Mouse (Mus musculus) midbrain, embryonic 16.5 days (tissue): ENCODE results near the gene Ubtd1. TPM values are rescaled to one million over a fixed set of nuclear protein-coding genes. Genes with fewer than 3 reads are reported as not detected.

Experiments used
- ATAC-seq: fragments of 200-750 bp; cut with Nextera tagmentation; 2 replicates; pipeline ENCODE4 v1.8.0; 2017; ENCODE audit warnings: moderate TSS enrichment
- H3K27ac ChIP-seq: fragments of 300-500 bp; sonication (generic); 2 replicates; pipeline ENCODE4 v1.5.1; 2014; ENCODE audit warnings: mild to moderate bottlenecking, low read length, mixed read lengths
- H3K27me3 ChIP-seq: fragments of 300-500 bp; sonication (generic); 2 replicates; pipeline ENCODE4 v1.6.1; 2014; ENCODE audit warnings: low read depth, low read length, mixed read lengths; ENCODE audit not compliant: control insufficient read depth, insufficient read depth
- H3K36me3 ChIP-seq: fragments of 300-500 bp; sonication (generic); 2 replicates; pipeline ENCODE4 v1.6.1; 2014; ENCODE audit warnings: mild to moderate bottlenecking, low read length, moderate library complexity, mixed read lengths; ENCODE audit not compliant: control insufficient read depth, insufficient read depth
- H3K4me1 ChIP-seq: fragments of 300-500 bp; sonication (generic); 2 replicates; pipeline ENCODE4 v1.6.1; 2014; ENCODE audit warnings: mild to moderate bottlenecking, low read length, mixed read lengths; ENCODE audit not compliant: control insufficient read depth, insufficient read depth
- H3K4me2 ChIP-seq: fragments of 300-500 bp; sonication (generic); 2 replicates; pipeline ENCODE4 v1.6.1; 2014; ENCODE audit warnings: mild to moderate bottlenecking, low read length, mixed read lengths
- H3K4me3 ChIP-seq: fragments of 300-500 bp; sonication (generic); 2 replicates; pipeline ENCODE4 v1.5.1; 2014; ENCODE audit warnings: low read depth, mild to moderate bottlenecking, low read length, moderate library complexity, mixed read lengths
- H3K9ac ChIP-seq: fragments of 300-500 bp; sonication (generic); 2 replicates; pipeline ENCODE4 v1.6.1; 2014; ENCODE audit warnings: low read depth, low read length, mixed read lengths
- H3K9me3 ChIP-seq: fragments of 300-500 bp; sonication (generic); replicated peaks from 2 replicates; pipeline ENCODE4 v1.6.1; 2014; ENCODE audit warnings: mild to moderate bottlenecking, low read length, mixed read lengths; ENCODE audit not compliant: control insufficient read depth, poor library complexity, severe bottlenecking
- WGBS: fragments of 180-500 bp; shearing (Covaris S2); extraction: QIAGEN DNeasy Blood & Tissue Kit; methylation state at CpG from one replicate; pipeline ENCODE4 v1.1.7; 2014; 5-methylcytosine and 5-hydroxymethylcytosine counted together
- polyA plus RNA-seq: library from polyadenylated mRNA; unstranded; fragments of >200 nt; fragmentation: Nextera tagmentation; extraction: Ambion mirVana; gene quantifications from 2 replicates; pipeline ENCODE4 v1.2.1, GENCODE M21; 2015

The Ubtd1 gene
- polyA plus RNA-seq, 1 experiment from 2014 or later, result 10.1 TPM

DNA sequence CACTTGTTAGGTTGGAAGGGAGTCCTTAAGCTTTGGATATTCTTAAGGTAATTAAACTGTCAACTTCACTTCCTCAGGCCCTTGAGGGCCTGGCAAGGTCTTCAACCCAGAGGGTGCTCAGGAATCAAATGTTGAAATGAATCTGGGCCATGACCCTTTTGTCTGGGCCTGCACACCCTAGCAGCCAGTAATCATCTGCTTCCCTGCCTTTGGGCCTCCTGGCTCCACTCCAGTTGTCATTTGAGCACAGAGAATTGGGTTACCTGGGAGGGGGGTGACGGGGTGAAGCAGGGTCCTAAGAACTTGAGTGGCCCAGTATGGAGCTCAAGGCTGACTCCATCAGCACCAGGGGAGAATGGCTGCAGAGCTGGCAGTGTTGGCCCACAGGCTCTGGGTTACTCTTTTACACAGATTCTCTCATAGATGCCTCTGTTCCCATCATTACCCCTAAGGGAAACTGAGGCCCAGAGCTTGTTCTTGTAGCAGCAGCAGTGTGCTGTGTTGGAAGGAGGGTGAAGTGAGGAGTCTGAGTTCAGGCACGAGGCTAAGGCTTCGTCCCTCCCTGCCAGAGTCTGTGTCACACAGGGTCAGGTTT is 32.8 kb downstream of the Ubtd1 start:
- Histone ChIP-seq H3K4me2 (no peak overlapping the region), H3K27me3 (no peaks in the 10 kb centered on the region), H3K9ac (no peak overlapping the region), H3K27ac (no peak overlapping the region), H3K4me3 (no peak overlapping the region), H3K4me1 (no peaks in the 10 kb centered on the region), H3K9me3 (no peaks in the 10 kb centered on the region), H3K36me3 (no peaks in the 10 kb centered on the region)
- WGBS, result 76% methylated on average over 3 of the region's 3 CpGs
- no peak for ATAC-seq

DNA sequence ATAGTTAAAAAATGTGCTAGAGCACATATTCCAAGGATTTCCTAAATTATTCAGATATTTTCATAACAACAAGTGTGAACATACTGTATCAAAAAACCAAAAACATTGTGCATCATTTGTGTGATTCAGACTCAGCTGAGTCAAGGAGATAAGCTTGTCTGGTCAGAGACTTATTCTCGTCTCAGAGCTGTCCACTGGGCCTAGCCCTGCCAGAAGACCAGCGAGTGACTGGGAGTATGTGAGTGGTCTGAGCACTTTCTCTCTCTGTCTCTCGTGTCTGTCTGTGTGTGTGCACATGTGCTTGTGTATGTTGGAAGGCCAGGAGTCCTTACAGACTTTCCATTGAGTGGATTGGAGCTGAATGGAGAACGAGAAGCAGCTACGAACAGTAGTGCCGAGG is 33.4 kb downstream of the Ubtd1 start:
- Histone ChIP-seq H3K4me2 (no peak overlapping the region), H3K9me3 (no peaks in the 10 kb centered on the region), H3K27me3 (no peaks in the 10 kb centered on the region), H3K9ac (no peak overlapping the region), H3K27ac (no peak overlapping the region), H3K4me3 (no peak overlapping the region), H3K4me1 (no peaks in the 10 kb centered on the region), H3K36me3 (no peaks in the 10 kb centered on the region)
- no peak for ATAC-seq
- 79% methylated on average over 6 of the region's 6 CpGs for WGBS

DNA sequence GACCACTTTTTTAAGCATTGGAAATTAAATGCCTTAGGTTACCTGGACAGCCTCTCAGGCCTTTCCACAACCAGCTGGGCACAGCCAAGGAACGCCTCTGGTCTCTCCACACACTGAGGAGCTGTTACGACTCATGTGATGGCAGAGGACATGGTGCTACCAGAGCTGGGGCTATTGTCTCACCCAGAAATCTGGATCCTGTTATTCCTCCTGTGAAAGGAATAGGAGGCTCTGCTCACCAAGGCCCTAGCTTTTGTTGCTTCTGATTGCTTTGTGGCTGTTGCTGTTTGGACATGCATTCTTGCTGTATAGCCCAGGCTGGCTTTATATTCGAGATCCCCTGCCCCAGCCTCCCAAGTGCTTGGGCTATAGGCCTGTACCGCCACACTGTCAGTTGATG is 34.7 kb downstream of the Ubtd1 start:
- no peak for ATAC-seq
- Histone ChIP-seq H3K27me3 (no peaks in the 10 kb centered on the region), H3K4me1 (no peaks in the 10 kb centered on the region), H3K36me3 (no peaks in the 10 kb centered on the region), H3K27ac (0 out of 2 replicates have a peak overlapping the region, but pooled peaks have one; percentile 28), H3K4me2 (no peak overlapping the region), H3K9me3 (no peaks in the 10 kb centered on the region), H3K4me3 (no peak overlapping the region), H3K9ac (no peak overlapping the region)
- 70% methylated on average over 4 of the region's 4 CpGs for WGBS

DNA sequence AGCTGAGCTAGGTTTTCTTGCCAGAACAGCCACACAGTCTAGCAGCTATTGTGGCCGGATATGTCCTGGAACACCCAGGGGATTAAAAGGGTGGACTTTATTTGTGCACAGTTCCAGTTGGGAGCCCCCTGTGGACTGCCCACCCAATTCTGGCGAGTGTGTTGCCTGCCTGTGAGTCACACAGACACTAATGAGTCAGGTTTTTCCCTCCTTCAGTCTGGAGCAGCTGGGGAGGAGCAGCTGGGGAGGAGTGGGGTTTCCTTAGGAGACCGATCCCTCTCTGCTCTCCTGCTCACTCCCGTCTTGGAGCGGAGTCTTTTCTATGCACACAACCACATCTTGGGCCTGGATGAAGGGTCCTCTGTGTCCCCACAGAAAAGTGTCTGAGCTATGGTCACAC is 35.3 kb downstream of the Ubtd1 start:
- no peak overlapping the region for H3K9ac ChIP-seq
- H3K27ac ChIP-seq, result peak overlapping the region; percentile 5; the same call in 1 of the 2 replicates
- WGBS, result 60% methylated on average over 5 of the region's 5 CpGs
- no peaks in the 10 kb centered on the region for H3K36me3 ChIP-seq
- no peaks in the 10 kb centered on the region for H3K9me3 ChIP-seq
- no peak for ATAC-seq
- no peak overlapping the region for H3K4me2 ChIP-seq
- no peaks in the 10 kb centered on the region for H3K27me3 ChIP-seq
- H3K4me3 ChIP-seq, result no peak overlapping the region
- H3K4me1 ChIP-seq, result no peaks in the 10 kb centered on the region

DNA sequence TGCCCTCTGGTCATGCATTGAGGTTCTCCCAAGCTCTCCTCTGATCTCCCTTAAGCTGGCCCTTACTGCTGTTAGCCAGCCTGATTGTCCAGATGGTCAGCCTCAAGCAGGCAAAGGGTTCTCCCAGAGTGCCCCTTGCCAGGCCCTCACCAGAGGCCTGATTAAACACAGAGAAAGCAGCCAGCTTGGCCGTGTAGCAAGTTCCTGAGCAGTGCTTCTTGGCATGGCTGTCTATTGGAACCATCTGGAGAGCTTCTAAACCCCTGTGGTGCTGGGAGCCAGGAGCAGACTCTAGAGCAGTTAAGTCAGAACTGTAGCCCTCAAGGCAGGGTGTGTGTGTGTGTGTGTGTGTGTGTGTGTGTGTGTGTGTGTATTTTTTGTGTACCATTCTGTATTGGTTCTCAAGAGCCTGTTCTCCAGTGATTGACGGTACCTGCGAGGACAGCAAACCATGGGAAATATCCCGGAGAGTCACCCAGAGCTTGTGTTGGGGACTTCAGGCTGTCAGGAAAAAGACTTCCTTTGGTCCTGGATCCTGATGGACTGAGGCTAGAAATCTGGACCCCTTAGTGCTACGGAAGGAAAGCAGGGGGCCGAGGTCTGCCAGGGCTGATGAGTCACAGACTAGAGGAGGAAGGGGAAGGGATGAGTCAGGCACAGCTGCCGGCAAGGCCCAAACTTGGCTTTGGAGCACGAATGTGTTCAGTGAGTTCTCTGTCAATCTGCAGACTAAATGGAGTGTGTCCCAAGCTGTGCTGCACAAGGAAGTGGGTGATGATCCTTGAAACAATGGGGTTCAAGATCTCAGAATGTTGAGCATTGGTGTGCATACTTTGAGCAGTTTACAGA is 36.1 kb downstream of the Ubtd1 start:
- Histone ChIP-seq H3K4me1 (no peaks in the 10 kb centered on the region), H3K4me2 (no peak overlapping the region), H3K9me3 (no peaks in the 10 kb centered on the region), H3K36me3 (no peaks in the 10 kb centered on the region), H3K4me3 (no peak overlapping the region), H3K27ac (peak overlapping the region; percentile 5; the same call in 1 of the 2 replicates), H3K9ac (no peak overlapping the region), H3K27me3 (no peaks in the 10 kb centered on the region)
- 83% methylated on average over 8 of the region's 8 CpGs for WGBS
- no peak for ATAC-seq

DNA sequence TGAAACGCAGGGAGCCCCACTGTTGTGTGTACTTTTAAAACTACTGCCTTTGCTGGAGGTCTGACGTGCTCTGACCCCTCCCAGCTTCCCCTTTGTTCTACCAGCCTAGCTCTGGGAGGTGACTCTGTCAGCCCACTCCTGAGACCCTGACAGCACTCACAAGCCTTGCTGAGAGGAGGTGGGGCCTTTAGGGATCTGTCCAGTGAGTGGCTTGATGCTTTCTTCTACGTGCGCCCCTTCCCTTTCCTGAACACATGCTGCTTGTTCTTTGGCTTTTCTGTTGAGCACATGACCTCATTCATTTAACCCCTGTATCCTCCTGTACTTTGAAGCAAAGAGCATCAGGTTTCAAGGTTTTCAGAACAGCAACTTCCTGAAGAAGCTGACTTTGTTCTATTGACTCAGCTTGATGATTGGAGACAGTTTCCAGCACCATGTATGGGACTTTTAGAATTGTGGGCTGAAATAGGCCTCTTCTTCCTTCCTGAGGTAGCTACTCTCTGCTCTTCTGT is 37.5 kb downstream of the Ubtd1 start:
- H3K27me3 ChIP-seq, result no peaks in the 10 kb centered on the region

DNA sequence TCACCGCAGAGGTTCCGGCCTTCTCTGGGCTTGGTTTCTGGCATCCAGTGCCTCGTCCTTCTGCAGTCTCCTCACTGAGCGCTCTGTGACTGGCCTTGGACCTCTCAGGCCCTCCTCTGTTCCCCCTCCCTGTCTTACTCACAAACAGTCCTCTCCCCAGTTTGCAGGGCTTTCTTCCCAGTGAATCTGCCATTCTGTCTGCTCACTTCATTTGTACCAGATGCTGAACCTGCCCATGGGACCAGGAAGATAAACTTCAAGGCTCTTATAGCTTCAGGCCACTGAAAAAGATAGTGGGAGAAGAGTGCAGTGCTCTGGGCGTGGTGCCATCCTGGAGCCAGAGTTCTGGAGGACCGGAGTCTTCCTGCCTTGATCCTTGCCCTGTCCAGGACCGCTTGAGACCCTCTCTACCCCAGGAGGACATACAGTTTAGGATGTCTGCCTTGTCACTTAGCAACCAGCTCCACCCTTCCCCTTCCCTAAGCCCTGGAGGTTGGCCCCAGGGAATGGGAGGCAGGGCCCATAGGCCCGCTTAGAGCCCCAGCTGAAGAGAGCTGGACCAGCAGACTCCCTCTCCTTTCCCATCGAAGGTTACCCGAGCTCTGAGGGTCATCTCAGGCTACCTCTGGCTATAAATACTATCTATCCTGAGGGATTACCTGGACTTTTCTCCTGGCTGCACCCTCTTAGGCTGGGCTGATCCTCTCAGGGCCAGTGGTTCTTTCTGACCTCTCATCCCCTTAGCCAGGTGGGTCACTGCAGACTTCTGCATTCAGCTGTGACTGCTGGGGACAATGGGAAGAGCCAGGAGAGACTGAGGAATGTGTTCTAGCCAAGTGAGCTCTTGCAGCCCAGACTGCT is 40.3 kb downstream of the Ubtd1 start:
- Histone ChIP-seq H3K27me3 (no peaks in the 10 kb centered on the region), H3K36me3 (no peaks in the 10 kb centered on the region), H3K9me3 (no peaks in the 10 kb centered on the region), H3K27ac (no peak overlapping the region), H3K4me2 (no peak overlapping the region), H3K9ac (no peak overlapping the region), H3K4me1 (no peaks in the 10 kb centered on the region), H3K4me3 (no peak overlapping the region)
- WGBS, result 57% methylated on average over 10 of the region's 10 CpGs
- ATAC-seq, result no peak

More for the DNA sequence above, 37.5 kb downstream of the Ubtd1 start:
- 37% methylated on average over 4 of the region's 4 CpGs for WGBS
- no peak overlapping the region for H3K9ac ChIP-seq
- no peaks in the 10 kb centered on the region for H3K9me3 ChIP-seq
- no peak overlapping the region for H3K4me2 ChIP-seq
- H3K36me3 ChIP-seq, result no peaks in the 10 kb centered on the region
- no peak for ATAC-seq
- H3K4me1 ChIP-seq, result no peaks in the 10 kb centered on the region
- no peak overlapping the region for H3K27ac ChIP-seq
- no peak overlapping the region for H3K4me3 ChIP-seq

DNA sequence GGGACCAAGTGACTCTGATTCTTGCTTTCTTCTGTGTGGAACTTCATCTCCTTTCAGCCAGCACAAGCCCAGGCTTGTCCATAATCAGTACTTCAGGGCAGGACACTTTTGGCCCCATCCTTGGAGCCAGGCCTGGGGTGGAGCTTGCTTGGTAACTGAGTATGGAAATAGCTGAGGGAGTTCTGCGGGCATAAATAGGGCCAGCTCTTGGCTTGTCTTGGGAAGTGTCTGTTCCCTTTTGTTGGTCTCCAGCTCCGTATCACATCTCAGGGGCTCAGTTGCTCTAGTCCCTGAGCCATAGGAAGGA is 40.9 kb downstream of the Ubtd1 start:
- Histone ChIP-seq H3K27ac (no peak overlapping the region), H3K4me3 (no peak overlapping the region), H3K4me1 (no peaks in the 10 kb centered on the region), H3K27me3 (no peaks in the 10 kb centered on the region), H3K36me3 (no peaks in the 10 kb centered on the region), H3K9ac (no peak overlapping the region), H3K9me3 (no peaks in the 10 kb centered on the region), H3K4me2 (no peak overlapping the region)
- 68% methylated on average over 2 of the region's 2 CpGs for WGBS
- ATAC-seq, result no peak
